Mouse (Mus musculus): ENCODE data around the gene Lama4.

Gene Lama4

GRCm38 (mm10) chr10:39158306-39158705 is 193.0 kb downstream of the Lama4 start:
- DNase-seq (ENCODE audit: low spot score), result no peak

Measured in urinary bladder, postnatal 10 days (tissue).